Mouse (Mus musculus) CH12.LX (cell line): ENCODE measurements at regions not wholly inside any gene's neighbourhood (a gene's known extent, or its start where the extent isn't known, plus 50 kb on each side); places are given as distances from the start of the nearest gene placed in this dataset.
"Not testable (repeated sequence)": the region's sequence is repeated elsewhere in the genome, so short reads cannot be mapped to it uniquely, and the experiment has no call there.

ENCODE experiments used
- DNase-seq: peaks from one replicate; pipeline ENCODE4 v3.0.0-alpha.2; 2013; ENCODE audit errors: extremely low read depth
- H3K27ac ChIP-seq: 2 replicates; pipeline ENCODE4 v1.5.1; 2012; ENCODE audit warnings: low read depth, mild to moderate bottlenecking, control low read depth, moderate library complexity; ENCODE audit not compliant: insufficient read depth
- H3K27me3 ChIP-seq: replicated peaks from 2 replicates; pipeline ENCODE3; 2012; ENCODE audit warnings: inconsistent platforms
- H3K36me3 ChIP-seq, 2 experiments: replicated peaks in 1 of 2; 2 replicates each; pipeline versions ENCODE3 to v1.6.1; 2012; ENCODE audit warnings: inconsistent platforms in 1 of 2, low read length in 1 of 2, mild to moderate bottlenecking in 1 of 2, mixed read lengths in 1 of 2, moderate library complexity in 1 of 2; ENCODE audit not compliant: control insufficient read depth in 1 of 2, insufficient read depth in 1 of 2
- H3K4me1 ChIP-seq, 2 experiments: 2 replicates each; pipeline ENCODE4 v1.6.1; 2012; ENCODE audit warnings: inconsistent platforms in 1 of 2, moderate library complexity in 1 of 2; ENCODE audit not compliant: insufficient read depth in 2 of 2, control insufficient read depth in 1 of 2
- H3K4me2 ChIP-seq: 2 replicates; pipeline ENCODE4 v1.6.1; 2012; ENCODE audit warnings: low read depth, mild to moderate bottlenecking, control low read depth; ENCODE audit not compliant: poor library complexity, insufficient read depth, severe bottlenecking
- H3K4me3 ChIP-seq, 3 experiments: fragments of 150-350 bp in 1 of 3; sonication (generic) in 1 of 3; replicated peaks in 1 of 3; 2 replicates each; pipeline versions ENCODE3 to v1.5.1; 2011 to 2012; ENCODE audit warnings: low read depth in 2 of 3, low read length in 2 of 3, mild to moderate bottlenecking in 2 of 3, moderate library complexity in 2 of 3, control low read depth in 1 of 3, improper control_type of control experiment in 1 of 3, inconsistent platforms in 1 of 3, mixed read lengths in 1 of 3; ENCODE audit not compliant: poor library complexity in 1 of 3
- H3K79me2 ChIP-seq: replicated peaks from 2 replicates; pipeline ENCODE4 v1.6.1; 2012; ENCODE audit warnings: mild to moderate bottlenecking, moderate library complexity; ENCODE audit not compliant: control insufficient read depth, poor library complexity, insufficient read depth, severe bottlenecking; ENCODE audit errors: extremely low read depth
- H3K9ac ChIP-seq: 2 replicates; pipeline ENCODE4 v1.6.1; 2012; ENCODE audit warnings: low read depth, mild to moderate bottlenecking, control low read depth, moderate library complexity; ENCODE audit not compliant: insufficient read depth
- H3K9me3 ChIP-seq: replicated peaks from 2 replicates; pipeline ENCODE3; 2012; ENCODE audit warnings: low read length, inconsistent platforms, mixed read lengths
- CHD1 ChIP-seq: IDR thresholded peaks from 2 replicates; pipeline ENCODE4 v1.6.1; 2012; ENCODE audit warnings: low read depth, low read length, improper control_type of control experiment, inconsistent platforms
- CHD2 ChIP-seq: IDR thresholded peaks from 2 replicates; pipeline ENCODE4 v1.6.1; 2011; ENCODE audit warnings: low read length, improper control_type of control experiment
- E2F4 ChIP-seq: IDR thresholded peaks from 2 replicates; pipeline ENCODE4 v1.6.1; 2011; ENCODE audit warnings: low read depth, low read length, improper control_type of control experiment; ENCODE audit not compliant: insufficient replicate concordance
- ELF1 ChIP-seq: IDR thresholded peaks from 2 replicates; pipeline ENCODE4 v1.6.1; 2014; ENCODE audit warnings: low read depth, mild to moderate bottlenecking, inconsistent platforms, low read length, improper control_type of control experiment
- EP300 ChIP-seq: IDR thresholded peaks from 2 replicates; pipeline ENCODE4 v1.6.1; 2011; ENCODE audit warnings: low read length, improper control_type of control experiment
- ETS1 ChIP-seq: conservative IDR thresholded peaks from 2 replicates; pipeline ENCODE4 v1.6.1; 2012; ENCODE audit warnings: low read depth, mild to moderate bottlenecking, inconsistent platforms, low read length, improper control_type of control experiment, moderate library complexity
- JUN ChIP-seq: IDR thresholded peaks from 2 replicates; pipeline ENCODE4 v1.6.1; 2011; ENCODE audit warnings: low read depth, mild to moderate bottlenecking, low read length, improper control_type of control experiment, moderate library complexity; ENCODE audit not compliant: insufficient read depth
- KAT2A ChIP-seq: IDR thresholded peaks from 2 replicates; pipeline ENCODE4 v1.6.1; 2012; ENCODE audit warnings: low read length, improper control_type of control experiment, inconsistent platforms; ENCODE audit not compliant: insufficient replicate concordance
- MYC ChIP-seq: IDR thresholded peaks from 2 replicates; pipeline ENCODE4 v1.6.1; 2011; ENCODE audit warnings: low read depth, mild to moderate bottlenecking, improper control_type of control experiment, low read length
- POLR2A ChIP-seq: IDR thresholded peaks from 2 replicates; pipeline ENCODE4 v1.6.1; 2011; ENCODE audit warnings: low read depth, mild to moderate bottlenecking, improper control_type of control experiment, low read length
- TBP ChIP-seq: conservative IDR thresholded peaks from 2 replicates; pipeline ENCODE4 v1.6.1; 2011; ENCODE audit warnings: low read depth, low read length, improper control_type of control experiment
- TCF12 ChIP-seq: IDR thresholded peaks from 2 replicates; pipeline ENCODE4 v1.6.1; 2014; ENCODE audit warnings: low read depth, mild to moderate bottlenecking, inconsistent platforms, low read length, improper control_type of control experiment
- UBTF ChIP-seq: IDR thresholded peaks from 2 replicates; pipeline ENCODE4 v1.6.1; 2012; ENCODE audit warnings: low read depth, mild to moderate bottlenecking, inconsistent platforms, low read length, improper control_type of control experiment, moderate library complexity
- USF2 ChIP-seq: conservative IDR thresholded peaks from 2 replicates; pipeline ENCODE4 v1.6.1; 2011; ENCODE audit warnings: low read depth, low read length, improper control_type of control experiment
- ZKSCAN1 ChIP-seq: IDR thresholded peaks from 2 replicates; pipeline ENCODE4 v1.6.1; 2012; ENCODE audit warnings: low read depth, inconsistent platforms, low read length, improper control_type of control experiment, borderline replicate concordance
- ZNF384 ChIP-seq: IDR thresholded peaks from 2 replicates; pipeline ENCODE4 v1.6.1; 2012; ENCODE audit warnings: low read depth, low read length, improper control_type of control experiment, inconsistent platforms
- dilution Hi-C: fragments of 300-500 bp; cut with MboI; formaldehyde crosslinking; loops from 2 replicates; pipeline ENCODE4 v1.14.3; 2020; ENCODE audit warnings: low sequenced_read_pairs; ENCODE audit not compliant: extremely low pct_unique_long_range_greater_than_20kb, extremely low pct_ligation_motif_present
- in situ Hi-C: fragments of 300-500 bp; cut with MboI; formaldehyde crosslinking; loops from 3 replicates; pipeline ENCODE4 v1.14.3; 2019; ENCODE audit warnings: low sequenced_read_pairs, low pct_ligation_motif_present, low pct_unique_long_range_greater_than_20kb, mixed read lengths

- in situ Hi-C loops, H3K27ac ChIP-seq: not testable (repeated sequence)
- peak; percentile 55; the same call in 1 of the 2 replicates for TF ChIP-seq TBP
- TF ChIP-seq, all 38 proteins: peak for 1; not testable (repeated sequence) for 37
- dilution Hi-C loops, H3K27me3 ChIP-seq, H3K9ac ChIP-seq, H3K4me2 ChIP-seq, H3K9me3 ChIP-seq, H3K79me2 ChIP-seq, H3K4me3 ChIP-seq, DNase-seq, H3K36me3 ChIP-seq: not testable (repeated sequence)
- peaks cover 10 to 25% of the 10 kb centered on the region in 2 experiments for H3K4me1 ChIP-seq
Measured at GRCm38 (mm10) chr6:22472400-22472799, 116.4 kb upstream of the Fam3c start.

DNA sequence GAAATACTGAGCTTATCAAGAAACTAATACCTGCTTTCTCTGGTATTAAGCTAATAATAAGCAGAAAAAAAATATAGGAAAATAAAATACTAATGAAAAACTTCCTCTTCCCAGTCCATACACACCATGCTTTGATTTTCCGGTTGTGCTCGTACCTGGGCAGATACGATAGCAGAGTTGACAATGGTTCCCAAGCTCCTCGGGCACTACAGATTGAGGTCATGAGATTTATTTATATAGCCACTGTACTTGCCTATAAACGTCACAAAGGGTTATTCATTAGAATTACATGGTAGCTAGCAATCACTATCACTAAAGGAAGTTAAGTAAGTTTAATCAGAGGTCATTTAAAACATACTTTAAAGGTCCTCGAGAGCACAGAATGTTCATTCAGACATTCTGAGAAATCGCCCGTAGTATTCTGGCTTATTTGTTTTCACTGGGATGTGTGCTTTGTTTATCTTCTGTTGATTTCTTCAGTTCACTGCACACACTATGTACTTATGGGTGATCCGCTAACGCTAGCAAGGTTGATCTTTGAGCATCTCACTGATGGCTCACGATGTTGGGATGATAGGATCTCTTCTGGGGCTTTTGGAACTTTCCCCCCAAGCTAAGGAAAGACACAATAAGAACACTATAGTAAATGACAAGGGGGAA lies 111.4 kb upstream of the Fam3c start:
- dilution Hi-C loops = no loop called here
- no peak for TF ChIP-seq ETS1
- no peak for TF ChIP-seq MYC
- TF ChIP-seq EP300 = no peak
- no peak for TF ChIP-seq UBTF
- TF ChIP-seq CHD2 = no peak
- no peak for TF ChIP-seq TCF12
- no peak for TF ChIP-seq CHD1
- no peak for TF ChIP-seq ZNF384
- no peak for TF ChIP-seq E2F4
- TF ChIP-seq ELF1 = no peak
- no peak for TF ChIP-seq ZKSCAN1
- TF ChIP-seq KAT2A = no peak
- no peak for TF ChIP-seq JUN
- TF ChIP-seq TBP = no peak
- no peak for TF ChIP-seq USF2
- no peak for TF ChIP-seq POLR2A
- TF ChIP-seq, all 38 proteins: peak for 0
- H3K27me3 ChIP-seq = no peaks in the 10 kb centered on the region
- no peaks in the 10 kb centered on the region for H3K9me3 ChIP-seq
- DNase-seq = no peak
- H3K9ac ChIP-seq = no peak overlapping the region
- H3K79me2 ChIP-seq = no peaks in the 10 kb centered on the region
- in situ Hi-C loops = no loop called here
- no peak overlapping the region for H3K27ac ChIP-seq
- no peak overlapping the region for H3K4me2 ChIP-seq
- no peaks in the 10 kb centered on the region for H3K36me3 ChIP-seq
- H3K4me1 ChIP-seq = no peaks in the 10 kb centered on the region
- H3K4me3 ChIP-seq = no peak overlapping the region
